Mouse (Mus musculus): ENCODE measurements around the gene Hddc3.
"Not testable (repeated sequence)": the region's sequence is repeated elsewhere in the genome, so short reads cannot be mapped to it uniquely, and the experiment has no call there.

Hddc3 gene

DNA sequence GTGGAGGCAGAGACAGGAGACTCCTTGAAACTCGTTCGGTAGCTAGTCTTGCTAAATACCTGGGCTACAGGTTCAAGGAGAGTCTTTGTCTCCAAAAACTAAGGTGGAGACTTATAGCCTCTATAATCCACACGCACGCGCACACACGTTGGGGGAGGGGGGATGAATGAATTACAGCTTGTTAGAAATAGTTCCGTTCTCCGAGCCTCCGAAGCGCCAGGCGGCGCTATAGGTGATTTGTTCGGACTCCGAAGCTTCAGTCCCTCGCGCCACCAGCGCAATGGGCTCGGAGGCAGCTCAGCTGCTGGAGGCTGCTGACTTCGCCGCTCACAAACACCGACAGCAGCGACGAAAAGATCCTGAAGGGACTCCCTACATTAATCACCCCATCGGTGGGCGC is at the start of gene Hddc3:
TSS of gene Hddc3 (plus strand) at position 247 of the 400 bp plus-strand sequence.
- peak; percentile 97 for DNase-seq (ENCODE audit: low spot score)

DNA sequence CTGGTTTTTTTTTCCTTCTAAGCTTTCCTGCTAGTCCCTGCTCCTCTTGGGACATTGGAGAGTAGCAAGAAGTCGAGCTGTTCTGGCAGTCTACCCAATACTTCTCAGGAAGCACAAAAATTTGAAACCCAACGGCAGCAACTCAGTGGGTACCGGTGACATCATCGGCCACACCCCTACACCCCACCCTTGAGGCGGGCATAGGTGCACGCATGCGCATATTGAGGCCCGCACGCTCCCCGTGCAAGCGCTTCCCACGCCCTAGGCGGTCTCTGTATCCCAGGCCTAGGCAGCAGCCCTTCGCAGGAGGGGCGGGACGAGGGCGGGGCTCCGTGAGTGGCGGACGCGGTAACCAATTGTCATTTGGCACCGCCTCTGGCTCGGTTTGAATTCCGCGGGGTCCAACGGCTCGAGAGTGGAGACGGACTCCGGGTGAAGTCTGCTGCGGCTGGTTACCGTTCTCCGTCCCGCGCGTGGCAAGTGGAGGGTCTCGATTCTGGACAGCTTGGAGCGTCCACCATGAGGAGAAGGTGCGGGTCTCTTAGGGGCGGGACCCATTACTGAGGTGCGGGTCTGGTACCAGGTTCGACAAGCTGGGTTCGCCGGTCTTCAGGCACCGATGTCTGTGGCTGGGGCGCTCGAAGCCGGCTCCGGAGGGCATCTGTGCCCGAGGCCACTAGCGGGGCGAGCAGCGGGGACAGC is 48.7 kb upstream of the Hddc3 start, which contains the start of gene Prc1:
TSS of gene Prc1 (plus strand) at position 389 of the 702 bp plus-strand sequence.
- peak; percentile 97 for DNase-seq (ENCODE audit: low spot score)

DNA sequence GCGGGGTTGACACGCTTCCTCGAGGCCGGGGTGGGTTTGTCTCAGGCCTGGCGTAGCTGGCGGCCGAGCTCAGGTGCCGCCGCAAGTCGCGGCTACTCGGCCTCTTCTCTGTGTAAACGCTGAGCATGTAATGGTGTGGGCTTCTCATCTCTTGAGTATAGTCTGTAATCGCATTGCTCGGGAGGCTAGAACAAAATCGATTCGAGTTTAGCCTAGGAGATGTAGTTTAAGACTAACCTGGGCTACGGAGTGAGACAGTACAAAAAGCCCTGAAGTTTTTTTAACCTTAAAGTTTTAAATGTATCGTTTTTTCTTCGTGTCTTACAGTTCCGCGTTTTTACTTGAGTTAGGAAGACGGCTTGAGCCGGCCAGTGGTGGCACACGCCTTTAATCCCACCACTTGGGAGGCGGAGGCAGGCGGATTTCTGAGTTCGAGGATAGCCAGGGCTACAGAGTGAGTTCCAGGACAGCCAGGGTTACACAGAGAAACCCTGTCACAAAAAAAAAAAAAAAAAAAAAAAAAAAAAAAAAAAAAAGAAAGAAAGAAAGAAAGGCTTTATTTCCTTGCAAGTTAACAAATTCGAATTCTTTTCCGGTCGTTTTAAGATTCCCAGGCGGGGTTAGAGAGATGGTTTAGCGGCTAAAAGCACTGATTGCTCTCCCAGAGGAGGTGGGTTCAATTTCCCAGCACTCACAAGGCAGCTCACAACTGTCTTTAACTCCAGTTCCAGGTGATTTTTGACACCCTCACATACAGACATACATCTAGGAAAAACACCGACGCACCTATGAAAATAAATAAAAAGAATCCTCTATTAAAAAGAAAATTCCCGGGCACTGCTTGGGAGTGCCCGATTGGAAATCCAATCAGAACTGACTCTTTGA is 47.9 kb upstream of the Hddc3 start:
- no peak for DNase-seq (ENCODE audit: low spot score)

DNA sequence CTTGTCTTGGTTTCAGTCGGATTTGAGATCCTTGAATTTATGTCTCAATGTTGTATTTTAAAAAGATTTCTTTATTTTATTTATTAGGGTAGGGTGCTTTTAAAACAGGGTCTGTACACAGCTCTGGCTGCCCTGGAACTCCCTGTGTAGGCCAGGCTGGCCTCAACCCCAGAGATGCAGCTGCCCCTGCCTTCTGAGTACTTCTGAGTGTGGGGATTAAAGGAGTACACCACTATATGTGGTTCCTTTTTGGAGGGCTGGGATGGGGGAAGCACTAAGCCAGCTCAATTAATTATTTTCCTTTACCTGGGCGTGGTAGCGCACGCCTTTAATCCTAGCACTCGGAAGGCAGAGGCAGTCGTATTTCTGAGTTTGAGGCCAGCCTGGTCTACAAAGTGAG is 46.4 kb upstream of the Hddc3 start:
- DNase-seq (ENCODE audit: low spot score), result no peak

DNA sequence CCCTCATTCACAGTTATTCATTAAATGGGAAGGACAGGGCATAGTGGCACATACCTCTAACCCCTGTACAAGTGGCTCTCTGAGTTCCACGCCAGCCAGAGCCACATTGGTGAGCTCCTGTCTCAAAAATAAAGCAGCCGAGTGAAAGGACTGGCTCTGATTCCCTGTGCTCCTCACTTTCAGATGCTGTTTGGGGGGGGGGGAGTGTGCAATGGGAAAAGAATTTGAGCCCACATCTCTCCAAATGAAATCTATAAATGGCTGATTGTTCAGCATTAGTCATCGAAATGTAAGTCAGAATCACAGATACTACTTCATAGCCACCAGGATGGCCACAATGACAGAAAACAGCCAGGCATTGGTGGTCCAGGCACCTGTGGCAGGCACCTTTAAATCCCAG is 45.9 kb upstream of the Hddc3 start:
- DNase-seq (ENCODE audit: low spot score), result no peak

DNA sequence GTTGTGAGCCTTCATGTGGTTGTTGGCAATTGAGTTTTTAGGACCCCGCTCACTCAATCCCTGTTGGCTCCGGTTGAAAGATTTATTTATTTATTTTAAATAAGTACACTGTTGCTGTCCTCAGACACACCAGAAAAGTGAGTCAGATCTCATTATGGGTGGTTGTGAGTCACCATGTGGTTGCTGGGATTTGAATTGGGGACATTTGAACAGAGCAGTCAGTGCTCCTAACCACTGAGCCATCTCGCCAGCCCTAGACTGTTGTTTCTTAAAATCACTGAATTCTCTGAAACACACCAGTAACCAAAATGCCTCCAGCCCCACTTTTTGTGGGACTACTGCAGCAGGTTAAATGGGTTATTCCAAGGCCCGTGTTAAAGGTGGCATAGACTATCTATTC is 44.1 kb upstream of the Hddc3 start:
- DNase-seq (ENCODE audit: low spot score), result no peak

DNA sequence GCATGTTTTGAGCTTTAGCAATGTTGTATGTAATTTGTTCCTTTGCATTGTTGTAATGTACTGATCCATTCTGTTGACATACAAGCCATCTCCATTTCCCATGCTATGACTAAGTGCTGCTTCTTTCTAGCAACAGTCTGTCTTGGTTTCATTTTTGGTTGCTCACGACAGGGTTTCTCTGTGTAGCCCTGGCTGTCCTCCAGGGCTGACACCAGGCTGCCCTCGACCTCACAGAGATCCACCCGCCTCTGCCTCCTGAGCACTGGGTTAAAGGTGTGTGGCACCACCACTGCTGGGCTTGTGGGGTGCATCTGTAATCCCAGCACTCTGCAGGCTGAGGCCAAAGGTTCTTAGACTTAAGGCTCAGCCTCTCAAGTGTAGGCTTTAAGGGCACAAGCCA is 43.3 kb upstream of the Hddc3 start:
- no peak for DNase-seq (ENCODE audit: low spot score)

DNA sequence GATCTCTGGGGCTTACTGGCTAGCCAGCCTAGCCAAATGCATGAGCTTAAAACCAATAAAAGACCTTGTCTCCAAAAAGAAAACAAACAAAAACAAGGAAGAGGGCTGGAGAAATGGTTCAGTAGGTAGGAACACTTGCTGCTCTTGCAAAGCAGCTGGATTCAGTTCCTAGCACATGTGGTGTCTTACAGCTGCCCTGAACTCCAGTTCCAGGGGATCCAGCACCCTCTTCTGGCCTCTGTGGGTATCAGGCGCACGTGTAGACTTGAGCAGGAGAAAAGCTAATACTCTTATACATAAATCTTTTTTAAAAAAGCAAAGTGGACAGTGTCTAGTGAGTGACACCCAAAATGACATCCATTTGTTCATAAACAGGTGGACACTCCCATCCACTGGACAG is 41.4 kb upstream of the Hddc3 start:
- DNase-seq (ENCODE audit: low spot score), result no peak

DNA sequence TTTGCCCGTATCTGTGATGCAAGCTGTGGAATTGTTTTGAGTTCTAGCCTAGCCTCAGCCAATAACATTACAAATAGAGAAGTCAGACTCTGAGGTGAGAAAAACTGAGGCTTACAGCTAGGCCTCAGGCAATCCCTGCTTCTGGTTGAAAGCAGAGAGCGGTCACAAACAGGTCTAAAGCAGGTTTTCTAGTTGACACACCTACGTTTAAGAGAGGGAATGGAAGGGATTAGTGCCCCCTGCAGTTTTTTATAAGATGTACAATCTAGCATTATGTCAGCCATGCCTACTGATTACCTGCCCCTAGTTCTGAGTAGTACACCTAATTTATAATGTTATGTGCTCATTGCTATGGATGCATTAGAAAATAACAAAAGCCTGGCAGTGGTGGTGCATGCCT is 35.1 kb upstream of the Hddc3 start:
- no peak for DNase-seq (ENCODE audit: low spot score)

DNA sequence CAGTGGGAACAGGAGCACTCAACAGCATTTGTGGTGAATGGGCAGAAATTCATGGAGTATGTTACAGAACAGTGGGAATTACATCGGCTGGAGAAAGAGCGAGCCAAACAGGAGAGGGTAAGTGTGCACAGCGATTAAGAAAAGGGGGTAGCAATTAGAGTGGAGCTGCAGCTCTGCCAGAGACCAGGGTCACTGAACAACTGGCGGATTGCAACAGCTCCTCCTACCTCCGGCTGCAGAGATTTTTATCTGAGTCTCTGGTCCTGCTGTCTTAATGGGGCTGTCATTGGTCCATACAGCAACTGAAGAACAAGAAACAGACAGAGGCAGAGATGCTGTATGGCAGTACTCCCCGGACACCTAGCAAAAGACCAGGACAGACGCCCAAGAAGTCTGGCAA is 32.1 kb upstream of the Hddc3 start:
- no peak for DNase-seq (ENCODE audit: low spot score)

DNA sequence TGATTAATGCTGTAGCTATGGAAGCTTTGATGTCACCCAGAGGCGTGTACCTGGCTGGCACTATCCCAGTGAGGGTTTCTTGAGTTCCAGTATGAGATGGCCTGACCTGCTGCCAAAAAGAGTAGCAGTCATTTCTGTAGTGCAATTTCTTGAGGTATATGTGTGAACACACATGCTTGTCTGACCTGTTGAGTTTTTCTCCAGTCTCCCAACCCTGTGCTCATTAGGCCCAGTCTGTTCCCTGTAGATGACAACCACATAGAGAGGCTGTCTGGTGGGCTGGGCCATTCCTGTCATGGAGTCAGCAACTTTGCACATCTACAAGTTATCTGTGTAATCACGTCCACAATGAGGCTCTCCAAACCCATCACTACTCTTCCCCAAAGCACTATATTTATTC is 27.2 kb upstream of the Hddc3 start:
- DNase-seq (ENCODE audit: low spot score), result no peak

DNA sequence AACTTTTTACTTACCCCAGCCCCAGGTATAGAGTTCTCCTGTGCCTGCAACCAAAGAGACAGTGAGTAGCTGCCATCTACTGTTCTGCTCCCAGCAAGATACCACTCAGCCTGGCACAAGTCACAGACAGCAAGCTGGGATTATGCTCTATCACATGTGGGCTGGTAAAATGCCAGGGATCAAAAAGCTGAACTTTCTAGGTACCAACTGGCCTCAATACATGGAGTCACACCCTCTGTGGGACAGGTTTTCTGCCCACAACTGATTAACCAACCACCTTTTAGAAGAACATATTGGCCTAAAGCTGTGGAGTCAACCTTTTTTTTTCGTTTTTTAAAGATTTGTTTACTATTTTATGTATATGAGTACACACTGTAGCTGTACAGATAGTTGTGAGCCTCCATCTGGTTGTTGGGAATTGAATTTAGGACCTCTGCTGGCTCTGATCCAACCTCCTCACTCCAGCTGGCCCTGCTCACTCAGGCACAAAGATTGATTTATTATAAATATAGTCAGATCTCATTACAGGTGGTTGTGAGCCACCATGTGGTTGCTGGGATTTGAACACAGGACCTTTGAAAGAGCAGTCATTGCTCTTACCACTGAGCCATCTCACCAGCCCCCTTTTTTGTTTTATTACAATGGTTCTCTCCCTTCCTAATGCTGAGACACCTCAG is 25.3 kb upstream of the Hddc3 start:
- DNase-seq (ENCODE audit: low spot score), result no peak

DNA sequence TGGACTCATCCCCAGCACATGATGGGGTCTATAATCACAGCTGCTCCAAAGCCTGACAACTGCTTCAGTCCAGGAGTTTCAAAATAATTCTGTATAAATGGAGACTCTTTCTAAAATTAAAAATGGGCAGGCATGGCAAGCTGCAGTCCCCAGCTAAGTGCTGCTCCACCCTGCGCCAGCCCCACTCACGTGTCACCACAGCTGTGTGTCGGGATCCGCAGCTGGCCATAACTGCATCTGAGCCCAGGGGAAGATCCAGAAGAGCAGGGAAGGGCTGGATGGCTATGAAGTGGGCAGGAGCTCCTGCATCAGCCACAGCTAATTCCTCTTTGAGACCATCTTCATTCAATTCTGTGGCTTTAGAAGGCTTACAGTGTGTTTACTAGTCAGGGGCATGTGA is 24.2 kb upstream of the Hddc3 start:
- no peak for DNase-seq (ENCODE audit: low spot score)

DNA sequence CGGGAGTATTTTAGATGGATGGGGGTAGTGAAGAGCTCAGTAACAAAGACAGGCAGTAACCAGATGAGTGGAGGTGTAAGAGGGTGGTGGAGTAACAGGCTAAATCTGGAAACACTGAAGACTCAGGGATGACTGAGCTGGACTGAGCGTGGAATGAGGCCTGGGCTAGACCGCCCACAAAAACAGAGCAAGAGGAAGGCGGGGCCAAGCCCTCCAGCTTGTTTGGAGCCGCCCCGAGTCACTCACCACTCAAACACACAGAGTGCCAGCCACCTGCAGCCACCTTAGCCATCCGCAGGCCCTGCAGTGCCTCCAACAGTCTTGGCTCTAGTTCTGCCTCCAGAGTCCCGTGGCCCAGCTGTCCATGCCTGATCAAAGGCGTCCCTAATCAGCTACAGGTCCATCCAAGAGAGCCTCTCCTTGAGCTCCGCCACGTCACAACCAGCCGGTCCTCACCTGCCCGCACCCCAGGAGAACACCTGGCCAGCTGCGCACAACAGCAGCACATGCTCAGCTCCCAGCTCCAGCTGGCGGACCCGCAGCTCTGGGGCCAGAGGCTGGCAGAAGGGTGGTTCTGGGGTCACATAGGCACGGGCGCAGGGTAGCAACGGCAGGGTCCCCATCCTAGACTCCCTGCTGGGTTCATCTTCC is 22.9 kb upstream of the Hddc3 start:
- no peak for DNase-seq (ENCODE audit: low spot score)

DNA sequence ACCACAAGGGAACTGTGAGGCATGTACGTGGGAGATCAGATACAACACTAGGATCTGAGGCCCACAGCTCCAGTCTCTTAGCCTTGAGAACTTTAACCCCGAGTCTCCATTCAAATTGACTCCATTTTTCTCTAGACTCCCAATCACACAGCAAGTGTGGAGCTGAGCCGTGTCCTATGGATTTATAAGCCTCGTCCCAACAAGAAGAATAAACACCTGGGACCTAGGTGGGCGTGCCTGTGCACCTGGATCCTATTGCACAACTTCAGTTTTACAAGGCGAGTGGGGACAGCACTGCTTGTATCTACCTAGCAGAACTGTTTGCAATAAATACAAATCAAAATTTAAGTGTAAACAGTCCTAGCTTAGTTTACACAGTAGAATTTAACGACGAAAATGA is 19.6 kb upstream of the Hddc3 start:
- DNase-seq (ENCODE audit: low spot score), result no peak

DNA sequence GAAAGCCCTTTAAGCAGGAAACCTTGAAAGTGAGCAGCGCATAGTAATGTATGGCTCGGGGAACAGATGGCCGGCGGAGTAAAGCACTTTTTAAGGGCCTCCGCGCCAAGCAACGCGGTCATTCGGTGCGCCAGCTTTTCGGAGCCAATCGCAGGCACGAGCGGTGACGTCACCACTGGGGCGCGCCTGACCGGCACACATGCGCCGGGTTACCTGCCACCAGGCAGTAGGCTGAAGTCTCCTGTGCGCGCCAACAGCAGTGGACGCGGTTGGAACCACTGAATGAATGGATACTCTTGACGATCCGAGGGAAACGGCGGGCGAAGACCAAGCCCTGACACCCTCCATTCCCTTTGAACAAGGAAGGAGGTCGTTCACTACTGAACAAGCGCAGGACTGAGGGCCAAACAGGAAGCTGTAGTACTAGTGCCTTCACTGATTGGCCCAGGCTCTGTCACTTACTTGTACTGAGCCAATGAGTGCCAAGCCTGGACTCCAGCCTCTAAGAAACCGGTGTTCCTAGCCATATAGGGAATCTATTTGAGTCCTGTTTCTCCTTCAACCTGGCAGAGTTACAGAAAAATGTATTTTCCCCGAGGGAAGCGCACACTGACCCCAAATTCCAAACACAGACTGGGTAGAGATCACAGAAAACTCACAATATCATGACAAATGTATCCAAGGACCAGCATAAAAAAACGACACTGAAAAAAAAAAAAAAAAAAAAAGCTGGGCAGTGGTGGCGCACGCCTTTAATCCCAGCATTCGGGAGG is 18.7 kb upstream of the Hddc3 start, which contains the start of gene Rccd1:
TSS of gene Rccd1 (minus strand) at position 412 of the 773 bp plus-strand sequence.
- peak; percentile 97 for DNase-seq (ENCODE audit: low spot score)

DNA sequence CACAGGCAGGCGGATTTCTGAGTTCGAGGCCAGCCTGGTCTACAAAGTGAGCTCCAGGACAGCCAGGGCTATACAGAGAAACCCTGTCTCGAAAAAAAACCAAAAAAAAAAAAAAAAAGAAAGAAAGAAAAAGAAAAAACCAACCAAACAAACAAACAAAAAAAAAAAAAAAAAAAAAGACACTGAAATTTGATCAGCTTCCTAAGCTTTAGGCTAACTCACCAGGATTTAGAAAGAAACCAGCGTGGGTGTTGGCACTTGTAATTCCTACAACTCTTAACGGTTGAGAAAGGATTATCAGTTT is 18.1 kb upstream of the Hddc3 start:
- DNase-seq (ENCODE audit: low spot score), result not testable (repeated sequence)

DNA sequence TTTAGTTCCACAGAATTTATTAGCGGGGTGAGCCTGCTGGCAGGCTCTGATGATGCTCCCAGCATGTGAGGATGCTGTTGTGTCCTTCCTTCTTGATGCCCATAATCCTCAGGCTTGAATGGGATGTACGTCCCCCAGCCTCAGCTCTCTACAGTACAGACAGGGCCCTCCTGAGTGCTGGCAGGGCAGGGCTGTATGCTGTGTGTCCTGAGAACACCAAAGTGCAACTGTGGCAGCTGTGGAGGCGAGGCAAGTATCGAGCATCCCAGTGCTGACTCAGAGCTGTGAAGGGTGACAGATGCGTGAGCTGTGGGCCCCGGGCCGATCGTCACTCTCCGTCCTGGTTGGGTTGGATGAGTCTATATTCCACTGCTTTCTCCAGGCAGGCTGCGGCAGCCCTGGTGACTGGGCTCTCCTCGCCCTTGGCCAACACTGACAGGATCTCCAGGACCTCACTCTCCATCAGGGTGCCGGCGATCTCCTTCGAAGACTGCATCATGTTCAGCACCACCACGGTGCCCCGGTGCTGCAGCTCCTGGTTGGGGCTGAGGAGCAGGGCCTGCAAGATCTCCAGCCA is 17.5 kb upstream of the Hddc3 start:
- no peak for DNase-seq (ENCODE audit: low spot score)

DNA sequence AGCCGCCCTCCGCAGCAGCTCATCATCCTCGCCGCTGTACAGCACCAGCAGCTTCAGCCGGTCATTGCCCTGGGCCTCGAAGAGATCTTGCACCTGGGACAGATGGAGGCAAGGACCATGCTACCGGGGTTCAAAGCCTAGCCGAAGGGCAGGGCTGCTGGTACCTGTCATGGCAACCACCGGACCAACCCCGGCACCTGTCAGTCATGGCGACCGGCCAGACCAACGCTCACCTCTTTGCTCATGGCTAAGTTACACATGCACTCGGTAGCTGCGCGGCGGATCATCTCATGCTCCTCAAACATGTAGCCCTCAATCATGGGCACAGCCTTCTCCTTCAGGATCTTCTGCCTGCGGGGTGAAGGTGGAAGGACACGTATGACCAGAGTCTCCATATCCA is 16.8 kb upstream of the Hddc3 start:
- peak; percentile 62 for DNase-seq (ENCODE audit: low spot score)

DNA sequence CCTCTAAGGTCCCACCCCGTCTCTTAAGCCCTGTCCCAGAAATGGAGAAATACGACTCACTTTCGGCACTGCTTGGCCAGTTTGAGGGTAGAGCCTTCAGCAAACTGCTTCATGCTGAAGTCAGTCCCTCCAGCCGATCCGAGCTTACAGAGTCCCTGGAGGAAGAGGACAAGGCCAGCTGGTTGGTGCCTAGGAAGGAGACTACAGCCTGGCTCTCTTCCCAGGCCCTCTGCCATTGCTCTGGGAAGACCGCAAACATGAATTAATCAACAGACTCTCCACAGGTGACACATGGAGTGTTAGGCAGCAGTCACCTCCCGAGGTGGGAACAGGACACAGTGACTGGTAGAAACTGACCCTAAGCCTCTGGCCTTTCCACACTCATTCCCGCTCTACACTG is 12.6 kb upstream of the Hddc3 start:
- DNase-seq (ENCODE audit: low spot score), result no peak

DNA sequence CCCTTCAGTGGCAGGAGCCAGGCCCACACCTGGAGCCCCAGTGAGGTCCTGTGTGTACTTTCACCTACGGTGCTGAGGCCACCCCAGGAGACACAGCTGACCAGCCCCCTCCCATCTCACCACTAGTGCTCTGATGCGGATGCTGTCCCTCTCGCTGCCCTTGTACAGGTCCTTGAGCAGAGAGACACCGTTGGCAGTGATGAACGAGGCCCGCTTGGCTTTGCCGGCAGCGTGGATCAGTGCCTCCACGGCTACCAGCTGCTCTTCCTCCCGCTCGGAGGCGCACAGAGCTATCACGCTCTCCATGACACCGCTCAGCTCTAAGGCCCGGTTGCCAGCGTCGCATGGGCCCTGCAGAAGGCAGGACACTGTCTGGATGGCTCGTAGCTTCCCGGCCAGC is 11.5 kb upstream of the Hddc3 start:
- no peak for DNase-seq (ENCODE audit: low spot score)

All from testis, postnatal 10 days (tissue).